Mouse (Mus musculus) c-Kit-positive CD71-negative TER-119-negative erythroid progenitor cells, embryonic 14.5 days (primary cell): Measurements from ENCODE around the gene Brd9.
"Not testable (repeated sequence)": the region's sequence is repeated elsewhere in the genome, so short reads cannot be mapped to it uniquely, and the experiment has no call there.

Experiments used
- DNase-seq: peaks from one replicate; pipeline ENCODE4 v3.0.0-alpha.2; 2013; ENCODE audit warnings: low read depth

The Brd9 gene

DNA sequence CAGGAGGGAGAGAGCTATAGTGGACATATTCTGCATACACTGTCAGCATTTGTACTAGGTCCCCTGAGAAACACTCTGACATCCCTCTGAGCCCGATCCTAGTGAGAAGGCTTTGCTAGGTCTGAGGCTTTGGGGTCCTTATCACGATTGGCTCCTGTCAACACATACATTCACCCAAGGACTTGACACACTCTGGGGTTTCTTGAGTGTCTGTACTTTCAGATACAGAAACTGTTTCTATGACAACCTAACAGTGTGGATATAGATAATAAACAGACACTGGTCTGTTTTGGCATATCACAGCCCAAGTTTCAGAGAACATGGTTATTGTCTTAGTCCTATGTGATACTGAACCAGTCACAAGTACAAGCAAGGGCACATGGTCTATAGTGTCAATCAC lies 53.1 kb downstream of the Brd9 start:
- DNase-seq = no peak

DNA sequence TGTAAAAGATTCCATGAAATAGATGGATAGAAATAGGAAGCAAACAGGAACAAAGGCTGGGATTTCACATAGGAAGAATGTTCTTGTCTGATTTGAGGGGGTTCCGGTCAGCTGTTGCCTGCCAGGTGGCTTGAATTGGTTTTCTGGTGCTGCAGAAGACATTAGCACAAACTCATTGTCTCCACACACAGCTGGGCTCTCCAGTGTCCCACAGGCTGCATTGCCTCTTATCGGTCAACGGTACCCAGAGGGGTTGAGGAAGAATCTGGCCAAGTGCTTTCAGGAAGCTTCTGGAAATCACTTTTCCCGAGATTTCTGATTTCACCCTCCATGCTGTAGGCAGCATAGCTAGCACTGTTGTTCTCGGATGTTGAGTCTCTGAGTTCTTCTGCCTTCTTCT lies 53.7 kb downstream of the Brd9 start:
- no peak for DNase-seq

DNA sequence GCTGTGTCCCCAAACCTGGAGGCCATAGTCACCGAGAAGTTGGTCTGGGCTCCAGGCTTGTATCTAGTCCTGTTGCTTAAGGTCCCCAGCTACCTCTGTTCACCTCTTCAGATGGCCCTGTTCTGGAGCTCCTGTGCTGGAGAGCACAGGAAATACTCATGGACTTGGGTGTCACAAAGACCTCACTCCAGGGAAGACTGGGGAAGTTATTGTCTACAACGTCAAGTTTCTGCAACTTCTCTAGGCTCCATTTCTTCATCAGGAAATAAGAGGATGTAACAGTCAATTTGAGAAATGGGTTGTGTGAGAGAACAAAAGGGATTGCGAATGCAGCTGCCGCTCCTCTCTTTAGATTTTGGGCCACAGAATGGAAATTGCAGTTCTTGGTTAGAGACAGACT lies 58.8 kb downstream of the Brd9 start:
- DNase-seq = no peak

DNA sequence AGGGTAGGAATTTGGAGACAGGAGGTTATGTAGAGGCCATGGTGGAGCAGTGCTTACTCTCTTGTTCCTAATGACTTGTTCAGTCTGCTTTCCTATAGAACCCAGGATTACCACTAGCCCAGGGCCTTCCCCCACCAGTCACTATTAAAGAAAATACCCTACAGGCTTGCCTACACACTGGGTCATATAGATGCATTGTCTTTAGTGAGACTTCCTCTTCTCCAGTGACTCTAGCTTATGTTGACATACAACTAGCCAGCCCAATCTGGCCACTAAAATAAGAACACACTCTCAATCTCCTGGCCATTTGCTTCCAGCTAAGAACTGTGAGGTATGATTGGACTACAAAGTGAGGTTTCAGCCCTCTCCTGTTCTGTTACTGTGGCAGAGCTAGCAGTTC lies 62.9 kb downstream of the Brd9 start:
- no peak for DNase-seq

DNA sequence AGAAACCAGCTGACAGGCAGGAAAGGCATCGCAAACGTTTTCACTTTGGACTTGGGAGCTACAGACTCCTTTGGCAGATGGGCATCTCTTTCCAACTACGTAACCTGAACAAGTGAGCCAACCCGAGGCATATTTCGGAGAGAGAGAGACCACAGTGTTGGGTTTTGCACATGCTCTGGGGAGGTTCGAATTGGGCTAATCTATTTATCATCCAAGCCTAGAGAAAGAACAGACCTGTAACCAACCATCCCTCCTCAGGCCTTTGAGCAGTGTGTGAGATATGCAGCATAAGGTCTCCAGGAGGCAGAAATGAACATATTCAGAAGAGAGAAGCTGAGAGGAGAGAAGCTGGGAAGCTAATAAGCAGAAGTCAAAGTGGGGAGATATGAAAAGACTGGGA lies 63.4 kb downstream of the Brd9 start:
- no peak for DNase-seq

DNA sequence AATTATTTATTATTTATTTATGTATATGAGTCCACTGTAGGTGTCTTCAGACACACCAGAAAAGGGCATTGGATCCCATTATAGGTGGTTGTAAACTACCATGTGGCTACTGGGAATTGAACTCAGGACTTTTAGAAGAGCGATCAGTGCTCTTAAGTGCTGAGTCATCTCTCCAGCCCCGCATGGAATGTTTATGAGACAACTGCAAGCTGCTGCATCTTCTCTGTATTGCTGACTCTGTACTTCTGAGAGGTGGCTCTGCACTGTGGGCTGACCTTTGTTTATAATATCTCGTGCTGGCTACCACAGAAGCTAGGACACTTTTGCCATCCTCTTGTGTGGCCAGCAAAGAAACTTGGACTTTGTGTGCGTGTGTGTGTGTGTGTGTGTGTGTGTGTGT lies 63.9 kb downstream of the Brd9 start:
- no peak for DNase-seq

DNA sequence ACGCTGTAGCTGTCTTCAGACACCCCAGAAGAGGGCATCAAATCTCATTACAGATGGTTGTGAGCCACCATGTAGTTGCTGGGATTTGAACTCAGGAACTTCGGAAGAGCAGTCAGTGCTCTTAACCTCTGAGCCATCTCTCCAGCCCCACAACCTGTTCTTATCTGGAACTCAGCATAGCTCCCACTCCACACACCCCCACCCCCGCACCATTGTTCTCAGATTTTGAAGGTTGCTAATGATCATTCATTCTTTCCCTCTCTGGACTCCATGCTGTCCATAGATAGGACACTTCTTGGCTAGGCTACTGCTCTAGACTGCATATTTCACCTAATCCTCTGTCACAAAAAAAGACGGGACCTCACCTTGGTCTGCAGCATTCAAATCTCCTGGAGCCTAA lies 69.3 kb downstream of the Brd9 start:
- not testable (repeated sequence) for DNase-seq

DNA sequence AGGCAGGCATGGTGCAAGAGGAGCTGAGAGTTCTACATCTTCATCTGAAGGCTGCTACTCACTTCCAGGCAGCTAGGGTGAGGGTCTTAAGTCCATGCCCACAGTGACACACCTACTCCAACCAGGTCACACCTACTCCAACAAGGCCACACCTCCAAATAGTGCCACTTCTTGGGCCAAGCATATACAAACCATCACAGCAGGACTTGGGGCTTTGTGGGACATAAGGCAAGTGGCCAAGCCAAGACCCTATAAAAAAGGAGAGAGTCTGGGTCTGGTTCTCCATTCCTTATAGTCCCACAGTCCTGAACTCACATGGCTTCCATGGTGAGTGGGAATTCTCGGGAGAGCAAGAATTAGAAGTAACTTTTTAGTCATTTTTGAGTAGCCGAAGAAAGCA lies 70.6 kb downstream of the Brd9 start:
- not testable (repeated sequence) for DNase-seq

DNA sequence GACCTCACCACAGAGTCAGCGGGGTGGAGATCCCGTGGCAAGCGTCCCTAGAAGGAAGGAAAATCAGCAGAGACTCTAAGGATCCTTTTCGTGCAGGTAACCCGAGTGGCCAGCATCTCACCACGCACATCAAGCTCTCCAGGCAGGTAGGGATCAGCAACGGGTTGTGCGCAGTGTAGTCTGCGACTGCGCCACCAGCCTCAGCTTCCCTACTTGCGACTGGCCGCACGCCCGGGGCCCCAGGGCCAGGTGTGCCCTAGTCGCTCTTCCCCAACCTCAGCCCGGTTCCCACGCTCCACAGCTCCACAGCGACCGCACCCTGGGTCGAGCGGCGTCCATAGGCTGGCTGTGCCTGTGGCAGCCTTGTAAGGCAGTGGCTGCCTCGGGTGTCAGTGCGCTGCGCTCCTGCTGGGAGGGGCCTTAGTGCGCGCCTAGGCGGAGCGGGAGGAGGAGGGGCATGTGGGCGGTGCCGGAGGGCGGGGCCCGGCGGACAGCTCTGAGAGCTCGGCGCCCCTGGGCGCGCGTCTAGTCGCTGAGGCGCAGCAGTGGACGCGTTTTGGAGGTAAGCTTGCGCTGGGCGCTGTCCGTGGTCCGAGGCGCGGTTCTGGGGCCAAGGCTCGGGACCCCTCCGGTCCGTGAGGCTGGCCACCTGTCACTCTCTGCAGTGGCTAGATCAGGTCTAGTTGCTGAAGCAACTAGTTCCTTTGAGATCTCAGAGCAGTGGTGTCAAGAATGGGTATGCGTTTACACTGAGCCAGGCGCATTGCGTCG lies 71.5 kb downstream of the Brd9 start, which contains the start of gene Tppp:
TSS of gene Tppp (plus strand) at position 460 of the 771 bp plus-strand sequence.
- DNase-seq = peak; percentile 82

DNA sequence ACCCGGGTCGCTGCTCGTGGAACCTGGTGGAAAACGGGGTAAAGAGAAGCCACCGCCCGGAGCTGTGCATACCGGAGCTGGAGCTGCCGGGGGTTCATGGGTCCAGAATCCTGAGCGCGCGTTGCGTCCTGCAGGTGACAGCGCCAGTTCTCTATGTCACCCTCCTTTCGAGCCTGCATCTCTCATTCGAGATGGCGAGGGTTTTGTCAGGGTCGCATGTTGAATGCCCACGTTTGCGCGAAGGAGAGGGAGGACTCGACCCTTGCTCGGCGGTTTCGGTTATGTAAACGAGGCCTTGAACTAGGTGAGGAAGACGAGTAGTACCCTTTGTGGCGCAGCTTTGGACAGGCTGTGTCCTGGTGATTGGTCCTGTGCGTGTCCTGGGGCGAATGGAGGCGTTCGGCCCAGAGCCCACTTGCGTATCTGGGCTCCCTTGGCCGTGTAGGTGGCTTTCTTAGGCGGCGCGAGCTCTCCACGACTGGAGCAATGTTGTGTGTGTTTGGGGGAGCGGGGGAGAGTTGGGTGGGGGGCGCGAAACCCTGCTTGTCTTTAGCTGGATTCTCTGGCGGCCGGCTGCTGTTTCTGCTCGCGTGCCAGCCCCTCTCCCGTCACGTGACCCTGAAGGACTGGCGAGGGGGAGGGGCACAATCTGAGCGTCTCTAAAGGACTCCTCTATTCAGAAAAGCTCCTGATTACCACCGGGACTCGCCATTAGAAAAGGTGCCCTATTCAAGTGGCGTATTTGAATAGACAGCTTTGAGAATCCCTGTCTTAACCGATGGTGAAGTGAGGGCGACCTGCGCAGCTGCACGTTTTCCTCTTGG lies 72.4 kb downstream of the Brd9 start:
- DNase-seq = no peak
